In genomic region chr13:51207965-51208364, GRCm38 (mm10) we compare ENCODE assay signal across 9 mouse cellular contexts. TPM values are rescaled to one million over a fixed set of nuclear protein-coding genes. Genes with fewer than 3 reads are reported as not detected.
DNase-seq lines count a peak whose midpoint lies in the region; ATAC-seq and TF ChIP-seq lines count a peak whose summit lies in the region.
"Had no signal": no experiment of that assay in that cellular context is flagged by ENCODE, and none has a peak within 500 bp of the region (broad histone marks: within the 10 kb centered on the region; RNA-seq: fewer than 3 reads in every experiment).

No protein-coding gene starts in this region.

- H3K4me2 ChIP-seq in heart, embryonic 16.5 days (ENCODE audit: low read depth, low read length): peak overlapping the region; percentile 34
- no peak overlapping the region for H3K4me2 ChIP-seq in forebrain, embryonic 16.5 days (ENCODE audit: low read length)
- no peak overlapping the region for H3K4me2 ChIP-seq in midbrain, embryonic 15.5 days
- H3K4me2 ChIP-seq: liver, embryonic 13.5 days had no signal

- 63% methylated on average over 12 of the region's 12 CpGs for WGBS in heart, embryonic 16.5 days
- WGBS in forebrain, embryonic 16.5 days: 68% methylated on average over 12 of the region's 12 CpGs
- 67% methylated on average over 12 of the region's 12 CpGs for WGBS in midbrain, embryonic 15.5 days

- H3K9ac ChIP-seq in heart, embryonic 16.5 days (ENCODE audit: low read length): no peak overlapping the region
- no peak overlapping the region for H3K9ac ChIP-seq in ES-E14 (ENCODE audit: insufficient read depth, low read depth, low read length, poor library complexity, severe bottlenecking)
- H3K9ac ChIP-seq in forebrain, embryonic 16.5 days (replicated peaks; ENCODE audit: low read depth, low read length): no peak overlapping the region
- no peak overlapping the region for H3K9ac ChIP-seq in midbrain, embryonic 15.5 days
- H3K9ac ChIP-seq: liver, embryonic 13.5 days had no signal

- no peak overlapping the region for H3K27ac ChIP-seq in heart, embryonic 16.5 days (ENCODE audit: low read length)
- H3K27ac ChIP-seq in ES-E14 (ENCODE audit: insufficient read depth, low read depth, low read length, poor library complexity, severe bottlenecking): no peak overlapping the region
- no peak overlapping the region for H3K27ac ChIP-seq in forebrain, embryonic 16.5 days (ENCODE audit: low read length)
- peak overlapping the region; percentile 26; the same call in 1 of the 2 replicates for H3K27ac ChIP-seq in midbrain, embryonic 15.5 days
- H3K27ac ChIP-seq: liver, embryonic 13.5 days had no signal

- no peaks in the 10 kb centered on the region for H3K9me3 ChIP-seq in heart, embryonic 16.5 days (replicated peaks; ENCODE audit: control insufficient read depth, low read length)
- no peaks in the 10 kb centered on the region for H3K9me3 ChIP-seq in ES-E14 (ENCODE audit: control insufficient read depth, insufficient read depth, low read depth, low read length)
- H3K9me3 ChIP-seq in forebrain, embryonic 16.5 days (ENCODE audit: control insufficient read depth, low read length): no peaks in the 10 kb centered on the region
- H3K9me3 ChIP-seq in midbrain, embryonic 15.5 days: no peaks in the 10 kb centered on the region
- H3K9me3 ChIP-seq: liver, embryonic 13.5 days had no signal

- in situ Hi-C loops in ES-E14 (cut with MboI; ENCODE audit: low sequenced_read_pairs in 2 of 2, unreplicated experiment in 2 of 2): no loop called here

- H3K36me3 ChIP-seq in heart, embryonic 16.5 days (ENCODE audit: control insufficient read depth, insufficient read depth): no peaks in the 10 kb centered on the region
- H3K36me3 ChIP-seq in ES-E14 (ENCODE audit: control insufficient read depth, insufficient read depth, low read length, poor library complexity, severe bottlenecking): no peaks in the 10 kb centered on the region
- H3K36me3 ChIP-seq in forebrain, embryonic 16.5 days (ENCODE audit: control insufficient read depth, insufficient read depth): no peaks in the 10 kb centered on the region
- no peaks in the 10 kb centered on the region for H3K36me3 ChIP-seq in midbrain, embryonic 15.5 days (replicated peaks)
- H3K36me3 ChIP-seq: liver, embryonic 13.5 days had no signal

- H3K27me3 ChIP-seq in heart, embryonic 16.5 days (ENCODE audit: control insufficient read depth, insufficient read depth, low read length): no peaks in the 10 kb centered on the region
- H3K27me3 ChIP-seq in forebrain, embryonic 16.5 days (replicated peaks; ENCODE audit: control insufficient read depth, insufficient read depth, low read length): no peaks in the 10 kb centered on the region
- no peaks in the 10 kb centered on the region for H3K27me3 ChIP-seq in midbrain, embryonic 15.5 days (replicated peaks)
- H3K27me3 ChIP-seq: liver, embryonic 13.5 days had no signal

- no peak for DNase-seq in heart, adult 11 months
- no peak for DNase-seq in ES-E14 (ENCODE audit: low read depth, low spot score)
- no peak for DNase-seq in adrenal gland, adult (ENCODE audit: inconsistent age in 2 of 2, low spot score in 1 of 2)
- no peak for DNase-seq in gastrocnemius, adult 8-10 months (ENCODE audit: low spot score in 2 of 2)
- no peak for DNase-seq in gastrocnemius, postnatal 4 days (ENCODE audit: low spot score in 2 of 2)
- DNase-seq: liver, embryonic 13.5 days had no signal

- H3K4me3 ChIP-seq in heart, embryonic 16.5 days (ENCODE audit: low read length): no peak overlapping the region
- no peak overlapping the region for H3K4me3 ChIP-seq in ES-E14 (ENCODE audit: insufficient read depth in 1 of 2, low read depth in 1 of 2, low read length in 2 of 2, poor library complexity in 1 of 2, severe bottlenecking in 1 of 2)
- no peak overlapping the region for H3K4me3 ChIP-seq in forebrain, embryonic 16.5 days (replicated peaks; ENCODE audit: low read length)
- no peak overlapping the region for H3K4me3 ChIP-seq in midbrain, embryonic 15.5 days
- H3K4me3 ChIP-seq: liver, embryonic 13.5 days had no signal

- ATAC-seq in heart, embryonic 16.5 days (replicated peaks; ENCODE audit: extremely low read depth, insufficient read depth, low FRiP score): no peak
- peak; percentile 89 for ATAC-seq in forebrain, embryonic 16.5 days
- ATAC-seq in midbrain, embryonic 15.5 days (replicated peaks): peak; percentile 90

- H3K4me1 ChIP-seq in heart, embryonic 16.5 days (ENCODE audit: control insufficient read depth, insufficient read depth, low read length): no peaks in the 10 kb centered on the region; the same call in 1 of the 2 replicates
- H3K4me1 ChIP-seq in ES-E14 (ENCODE audit: control insufficient read depth in 2 of 2, insufficient read depth in 2 of 2, low read length in 2 of 2, poor library complexity in 1 of 2): peaks cover 3 to 15% of the 10 kb centered on the region in 2 experiments; a peak in 2 of 4 replicates
- no peaks in the 10 kb centered on the region for H3K4me1 ChIP-seq in forebrain, embryonic 16.5 days (replicated peaks; ENCODE audit: control insufficient read depth, insufficient read depth, low read length)
- H3K4me1 ChIP-seq in midbrain, embryonic 15.5 days: peaks cover 6% of the 10 kb centered on the region
- H3K4me1 ChIP-seq: liver, embryonic 13.5 days had no signal

TF ChIP-seq in ES-E14, 5 proteins besides CTCF, POLR2A, EP300 and RAD21:
- peak; percentile 88 for TF ChIP-seq HCFC1 (IDR thresholded peaks at IDR 0.05; ENCODE audit: borderline replicate concordance, insufficient read depth, low read length)
- no peak for TF ChIP-seq ZC3H11A (IDR thresholded peaks at IDR 0.05; ENCODE audit: borderline replicate concordance, low read depth, low read length)
- TF ChIP-seq ZNF384 (IDR thresholded peaks at IDR 0.05; ENCODE audit: low read depth, low read length): no peak
- TF ChIP-seq CHD2 (IDR thresholded peaks at IDR 0.05; ENCODE audit: low read depth, low read length): no peak
- TF ChIP-seq MAFK (IDR thresholded peaks at IDR 0.05; ENCODE audit: insufficient read depth, low read depth, low read length): no peak

RNA-seq across cellular contexts. Expression of gene Nxnl2, which starts 37.1 kb away (rescaled TPM):
- polyA plus RNA-seq in heart, embryonic 16.5 days (2015; fragmentation: Nextera tagmentation; extraction: Ambion mirVana): 1.2 and 1.7 TPM in 2 replicates
- 1.0 and 1.1 TPM in 2 replicates for total RNA-seq in ES-E14 (2012; rRNA removed)
- polyA plus RNA-seq in forebrain, embryonic 16.5 days (2015; fragmentation: Nextera tagmentation; extraction: Ambion mirVana): 0.72 and 2.2 TPM in 2 replicates
- polyA plus RNA-seq in midbrain, embryonic 15.5 days (2015; fragmentation: Nextera tagmentation; extraction: Ambion mirVana): 2.0 and 2.7 TPM in 2 replicates
- total RNA-seq in gastrocnemius, adult 8-10 months (2022): not detected
- 1 to 10 TPM in 1 of 2 experiments, under 1 TPM in 1; 0.54 to 1.0 TPM for total RNA-seq in gastrocnemius, postnatal 4 days (2021)
- polyA plus RNA-seq: liver, embryonic 13.5 days had no signal
